Mouse (Mus musculus) myocyte (in vitro differentiated cells): Measurements from ENCODE around the gene Osbpl2.

Source experiments
- E2F4 ChIP-seq: IDR thresholded peaks from one replicate; pipeline ENCODE4 v1.6.1; 2011; ENCODE audit warnings: mild to moderate bottlenecking, control low read depth, moderate library complexity; ENCODE audit not compliant: insufficient read depth
- POLR2A ChIP-seq: IDR thresholded peaks from one replicate; pipeline ENCODE4 v1.6.1; 2011; ENCODE audit warnings: low read depth, mild to moderate bottlenecking, control low read depth, moderate library complexity; ENCODE audit not compliant: insufficient read length
- POLR2AphosphoS2 ChIP-seq: IDR thresholded peaks from one replicate; pipeline ENCODE4 v1.6.1; 2011; ENCODE audit warnings: low read depth, control low read depth; ENCODE audit not compliant: insufficient read length
- TCF12 ChIP-seq: IDR thresholded peaks from one replicate; pipeline ENCODE4 v1.6.1; 2011; ENCODE audit warnings: mild to moderate bottlenecking, control low read depth; ENCODE audit not compliant: poor library complexity, insufficient read depth, severe bottlenecking
- TCF3 ChIP-seq: IDR thresholded peaks from one replicate; pipeline ENCODE4 v1.6.1; 2011; ENCODE audit warnings: low read depth, control low read depth; ENCODE audit not compliant: insufficient read length

DNA sequence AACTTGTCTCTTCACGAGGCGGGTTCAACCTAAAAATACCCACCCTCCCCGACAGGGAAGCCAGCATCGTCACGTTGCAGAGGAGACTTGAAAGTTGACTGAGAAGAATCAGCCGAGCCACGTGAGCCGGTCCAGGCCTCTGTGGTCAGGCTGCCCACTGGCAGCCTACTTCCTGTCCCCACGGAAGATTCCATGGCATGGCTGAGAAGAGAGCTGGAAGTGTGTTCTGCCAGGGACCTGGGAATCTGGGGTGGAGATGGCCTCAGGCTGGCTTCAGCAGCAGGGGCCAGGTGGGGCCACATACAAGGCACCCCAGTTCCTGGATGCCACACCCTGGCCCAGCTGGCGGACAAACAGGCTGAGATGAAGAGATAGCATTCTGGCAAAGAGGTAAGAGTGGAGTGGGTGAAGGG lies 3.0 kb upstream of the Osbpl2 start:
- no peak for TF ChIP-seq TCF12
- no peak for TF ChIP-seq POLR2A
- no peak for TF ChIP-seq TCF3
- no peak for TF ChIP-seq POLR2AphosphoS2
- no peak for TF ChIP-seq E2F4
